15 mouse cellular contexts compared by ENCODE assay signal in genomic region chr3:88746871-88747231, GRCm38 (mm10). TPM values are rescaled to one million over a fixed set of nuclear protein-coding genes. Genes with fewer than 3 reads are reported as not detected.
DNase-seq lines count a peak whose midpoint lies in the region; ATAC-seq and TF ChIP-seq lines count a peak whose summit lies in the region.
"Had no signal": no experiment of that assay in that cellular context is flagged by ENCODE, and none has a peak within 500 bp of the region (broad histone marks: within the 10 kb centered on the region; RNA-seq: fewer than 3 reads in every experiment).

No protein-coding gene starts in this region.

- ATAC-seq in forebrain, embryonic 14.5 days: no peak
- ATAC-seq in forebrain, embryonic 13.5 days: no peak
- ATAC-seq in lung, embryonic 14.5 days (ENCODE audit: insufficient read depth): no peak
- ATAC-seq in intestine, embryonic 15.5 days: peak; percentile 98
- ATAC-seq in stomach, embryonic 16.5 days (ENCODE audit: insufficient read depth, low FRiP score): peak; percentile 93

- WGBS in forebrain, embryonic 14.5 days: 71% methylated on average over 4 of the region's 4 CpGs
- WGBS in forebrain, embryonic 13.5 days: 82% methylated on average over 4 of the region's 4 CpGs
- WGBS in lung, embryonic 14.5 days: 77% methylated on average over 4 of the region's 4 CpGs
- 68% methylated on average over 4 of the region's 4 CpGs for WGBS in intestine, embryonic 15.5 days
- 61% methylated on average over 4 of the region's 4 CpGs for WGBS in stomach, embryonic 16.5 days

- no peak for TF ChIP-seq CTCF in lung, embryonic 14.5 days (IDR thresholded peaks at IDR 0.05; ENCODE audit: low read depth)

- no peaks in the 10 kb centered on the region for H3K4me1 ChIP-seq in forebrain, embryonic 14.5 days (ENCODE audit: control insufficient read depth, insufficient read depth, low read length)
- H3K4me1 ChIP-seq in forebrain, embryonic 13.5 days: no peaks in the 10 kb centered on the region
- H3K4me1 ChIP-seq in lung, embryonic 14.5 days (ENCODE audit: insufficient read depth): no peaks in the 10 kb centered on the region
- H3K4me1 ChIP-seq in intestine, embryonic 15.5 days (replicated peaks): no peaks in the 10 kb centered on the region
- H3K4me1 ChIP-seq in stomach, embryonic 16.5 days (ENCODE audit: control insufficient read depth, insufficient read depth, low read length): no peaks in the 10 kb centered on the region
- H3K4me1 ChIP-seq: embryonic facial prominence, embryonic 15.5 days; forebrain, embryonic 12.5 days; hindbrain, embryonic 15.5 days had no signal

- no peaks in the 10 kb centered on the region for H3K27me3 ChIP-seq in forebrain, embryonic 14.5 days (replicated peaks; ENCODE audit: control insufficient read depth, insufficient read depth, low read length)
- no peaks in the 10 kb centered on the region for H3K27me3 ChIP-seq in forebrain, embryonic 13.5 days
- no peaks in the 10 kb centered on the region for H3K27me3 ChIP-seq in lung, embryonic 14.5 days (ENCODE audit: insufficient read depth, low read length)
- no peaks in the 10 kb centered on the region for H3K27me3 ChIP-seq in intestine, embryonic 15.5 days (replicated peaks)
- no peaks in the 10 kb centered on the region for H3K27me3 ChIP-seq in stomach, embryonic 16.5 days (ENCODE audit: control insufficient read depth, insufficient read depth, low read length)
- H3K27me3 ChIP-seq: embryonic facial prominence, embryonic 15.5 days; forebrain, embryonic 12.5 days; hindbrain, embryonic 15.5 days had no signal

- DNase-seq in forebrain, embryonic 14.5 days (ENCODE audit: low spot score): peak; percentile 20
- peak; percentile 46 for DNase-seq in lung, embryonic 14.5 days
- DNase-seq in lung, postnatal 25 days (ENCODE audit: low spot score): no peak
- no peak for DNase-seq in gastrocnemius, postnatal 10 days
- no peak for DNase-seq in spleen, postnatal 4 days (ENCODE audit: low spot score in 2 of 2)
- DNase-seq: cerebellum, adult 2 months; heart, postnatal 10 days; lung, postnatal 14 days had no signal

- H3K36me3 ChIP-seq in forebrain, embryonic 14.5 days (ENCODE audit: control insufficient read depth, insufficient read depth, low read length): peaks cover 92% of the 10 kb centered on the region
- peaks cover 96% of the 10 kb centered on the region for H3K36me3 ChIP-seq in forebrain, embryonic 13.5 days (ENCODE audit: poor library complexity, severe bottlenecking)
- peaks cover 6% of the 10 kb centered on the region; the same call in 1 of the 2 replicates for H3K36me3 ChIP-seq in lung, embryonic 14.5 days (ENCODE audit: insufficient read depth)
- no peaks in the 10 kb centered on the region for H3K36me3 ChIP-seq in intestine, embryonic 15.5 days
- H3K36me3 ChIP-seq in stomach, embryonic 16.5 days (ENCODE audit: control insufficient read depth, insufficient read depth, low read length): peaks cover 5% of the 10 kb centered on the region; the same call in 1 of the 2 replicates

- peaks cover 12% of the 10 kb centered on the region for H3K9me3 ChIP-seq in forebrain, embryonic 14.5 days (replicated peaks; ENCODE audit: control insufficient read depth, low read length)
- peaks cover 23% of the 10 kb centered on the region for H3K9me3 ChIP-seq in forebrain, embryonic 13.5 days (replicated peaks)
- peaks cover 12% of the 10 kb centered on the region; the same call in 1 of the 2 replicates for H3K9me3 ChIP-seq in lung, embryonic 14.5 days (ENCODE audit: low read depth, low read length)
- H3K9me3 ChIP-seq in intestine, embryonic 15.5 days: no peaks in the 10 kb centered on the region
- peaks cover 11% of the 10 kb centered on the region; the same call in 1 of the 2 replicates for H3K9me3 ChIP-seq in stomach, embryonic 16.5 days (replicated peaks; ENCODE audit: control insufficient read depth, low read length)

- no peak overlapping the region for H3K9ac ChIP-seq in forebrain, embryonic 14.5 days (ENCODE audit: low read length)
- H3K9ac ChIP-seq in forebrain, embryonic 13.5 days: no peak overlapping the region
- no peak overlapping the region for H3K9ac ChIP-seq in lung, embryonic 14.5 days
- no peak overlapping the region for H3K9ac ChIP-seq in intestine, embryonic 15.5 days
- no peak overlapping the region for H3K9ac ChIP-seq in stomach, embryonic 16.5 days (ENCODE audit: low read length)
- H3K9ac ChIP-seq: embryonic facial prominence, embryonic 15.5 days; forebrain, embryonic 12.5 days; hindbrain, embryonic 15.5 days had no signal

- H3K27ac ChIP-seq in forebrain, embryonic 14.5 days (ENCODE audit: low read depth, low read length): no peak overlapping the region
- no peak overlapping the region for H3K27ac ChIP-seq in forebrain, embryonic 13.5 days
- H3K27ac ChIP-seq in lung, embryonic 14.5 days (ENCODE audit: low read depth): no peak overlapping the region
- H3K27ac ChIP-seq in intestine, embryonic 15.5 days: peak overlapping the region; percentile 77
- peak overlapping the region; percentile 79 for H3K27ac ChIP-seq in stomach, embryonic 16.5 days (ENCODE audit: low read length)
- H3K27ac ChIP-seq: embryonic facial prominence, embryonic 15.5 days; forebrain, embryonic 12.5 days; hindbrain, embryonic 15.5 days had no signal

- no peak overlapping the region for H3K4me2 ChIP-seq in forebrain, embryonic 14.5 days (ENCODE audit: low read length)
- H3K4me2 ChIP-seq in forebrain, embryonic 13.5 days: no peak overlapping the region
- H3K4me2 ChIP-seq in lung, embryonic 14.5 days: no peak overlapping the region
- H3K4me2 ChIP-seq in intestine, embryonic 15.5 days (replicated peaks): no peak overlapping the region
- H3K4me2 ChIP-seq in stomach, embryonic 16.5 days (ENCODE audit: low read depth, low read length): no peak overlapping the region
- H3K4me2 ChIP-seq: embryonic facial prominence, embryonic 15.5 days; forebrain, embryonic 12.5 days; hindbrain, embryonic 15.5 days; midbrain, embryonic 11.5 days had no signal

- no peak overlapping the region for H3K4me3 ChIP-seq in forebrain, embryonic 14.5 days (ENCODE audit: low read depth, low read length)
- no peak overlapping the region for H3K4me3 ChIP-seq in forebrain, embryonic 13.5 days
- no peak overlapping the region for H3K4me3 ChIP-seq in lung, embryonic 14.5 days (ENCODE audit: low read depth, low read length)
- no peak overlapping the region for H3K4me3 ChIP-seq in intestine, embryonic 15.5 days (replicated peaks)
- H3K4me3 ChIP-seq in stomach, embryonic 16.5 days (replicated peaks; ENCODE audit: low read length): no peak overlapping the region
- H3K4me3 ChIP-seq: embryonic facial prominence, embryonic 15.5 days; forebrain, embryonic 12.5 days; hindbrain, embryonic 15.5 days had no signal

RNA-seq across cellular contexts. Expression of gene Syt11, which starts 28.1 kb away (rescaled TPM):
- polyA plus RNA-seq in forebrain, embryonic 14.5 days (2014; fragmentation: Nextera tagmentation; extraction: Ambion mirVana): 188 and 214 TPM in 2 replicates
- polyA plus RNA-seq in forebrain, embryonic 13.5 days (2015; fragmentation: Nextera tagmentation; extraction: Ambion mirVana): 218 and 237 TPM in 2 replicates
- 6.3 and 7.6 TPM in 2 replicates for polyA plus RNA-seq in lung, embryonic 14.5 days (2014; fragmentation: Nextera tagmentation; extraction: Ambion mirVana)
- 20.3 and 22.2 TPM in 2 replicates for polyA plus RNA-seq in intestine, embryonic 15.5 days (2015; fragmentation: Nextera tagmentation; extraction: Ambion mirVana)
- 20.3 and 21.7 TPM in 2 replicates for polyA plus RNA-seq in stomach, embryonic 16.5 days (2015; fragmentation: Nextera tagmentation; extraction: Ambion mirVana)
- total RNA-seq in gastrocnemius, postnatal 10 days (2021): 1 to 10 TPM; 4.6 to 5.4 TPM

RNA-seq across cellular contexts. Expression of gene Rit1, which starts 30.2 kb away (rescaled TPM):
- polyA plus RNA-seq in forebrain, embryonic 14.5 days (2014; fragmentation: Nextera tagmentation; extraction: Ambion mirVana): 57.8 and 59.0 TPM in 2 replicates
- 49.5 and 52.6 TPM in 2 replicates for polyA plus RNA-seq in forebrain, embryonic 13.5 days (2015; fragmentation: Nextera tagmentation; extraction: Ambion mirVana)
- 56.9 and 58.4 TPM in 2 replicates for polyA plus RNA-seq in lung, embryonic 14.5 days (2014; fragmentation: Nextera tagmentation; extraction: Ambion mirVana)
- 44.9 and 52.7 TPM in 2 replicates for polyA plus RNA-seq in intestine, embryonic 15.5 days (2015; fragmentation: Nextera tagmentation; extraction: Ambion mirVana)
- polyA plus RNA-seq in stomach, embryonic 16.5 days (2015; fragmentation: Nextera tagmentation; extraction: Ambion mirVana): 64.4 and 75.9 TPM in 2 replicates
- total RNA-seq in gastrocnemius, postnatal 10 days (2021): 10 to 100 TPM; 21.9 to 23.6 TPM

Comparison
In these comparisons a context has a peak if more than half of its experiments do, and no peak if none do; other contexts are left out.
1. DNase-seq: peak in forebrain, embryonic 14.5 days (single experiment) and lung, embryonic 14.5 days (single experiment); none in lung, postnatal 25 days (single experiment), gastrocnemius, postnatal 10 days (single experiment) and spleen, postnatal 4 days (0 of 2).
2. ATAC-seq: peak in intestine, embryonic 15.5 days (single experiment) and stomach, embryonic 16.5 days (single experiment); none in forebrain, embryonic 14.5 days (single experiment), forebrain, embryonic 13.5 days (single experiment) and lung, embryonic 14.5 days (single experiment).
3. H3K27ac ChIP-seq: peak in intestine, embryonic 15.5 days (single experiment) and stomach, embryonic 16.5 days (single experiment); none in forebrain, embryonic 14.5 days (single experiment), forebrain, embryonic 13.5 days (single experiment) and lung, embryonic 14.5 days (single experiment).